Mouse (Mus musculus): ENCODE measurements around the gene Rbm25.

Rbm25 gene

DNA sequence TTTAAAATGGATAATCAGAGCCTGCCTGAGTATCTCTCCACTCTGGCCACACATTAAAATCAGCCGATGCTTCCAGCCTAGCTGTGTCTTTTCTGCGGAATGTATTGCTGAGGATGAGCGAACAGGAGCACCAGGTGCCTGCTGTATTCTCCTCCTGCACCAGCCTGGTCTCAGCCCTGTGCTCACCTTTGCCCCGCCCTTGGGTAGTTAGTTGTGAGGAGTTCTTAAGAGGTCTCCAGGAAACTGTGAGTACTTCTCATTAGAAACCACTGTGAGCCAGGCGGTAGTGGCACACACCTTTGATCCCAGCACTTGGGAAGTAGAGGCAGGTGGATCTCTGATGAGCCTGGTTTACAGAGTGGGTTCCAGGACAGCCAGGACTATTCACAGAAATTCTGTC is 101.2 kb downstream of the Rbm25 start:
- H3K27me3 ChIP-seq (ENCODE audit: control insufficient read depth, insufficient read depth, low read length, poor library complexity, severe bottlenecking): no peaks in the 10 kb centered on the region
- H3K36me3 ChIP-seq (ENCODE audit: control insufficient read depth, insufficient read depth, low read length, poor library complexity, severe bottlenecking): peaks cover 22% of the 10 kb centered on the region
- no peak for DNase-seq (ENCODE audit: low read depth, low spot score)

Measured in splenic B cell, adult 2 months (primary cell).